Mouse (Mus musculus) lung, postnatal 25 days (tissue): Measurements from ENCODE around the gene Utp14a.

Source experiments
- DNase-seq: peaks from one replicate; pipeline ENCODE4 v3.0.0; 2022; ENCODE audit warnings: low spot score

Utp14a gene

DNA sequence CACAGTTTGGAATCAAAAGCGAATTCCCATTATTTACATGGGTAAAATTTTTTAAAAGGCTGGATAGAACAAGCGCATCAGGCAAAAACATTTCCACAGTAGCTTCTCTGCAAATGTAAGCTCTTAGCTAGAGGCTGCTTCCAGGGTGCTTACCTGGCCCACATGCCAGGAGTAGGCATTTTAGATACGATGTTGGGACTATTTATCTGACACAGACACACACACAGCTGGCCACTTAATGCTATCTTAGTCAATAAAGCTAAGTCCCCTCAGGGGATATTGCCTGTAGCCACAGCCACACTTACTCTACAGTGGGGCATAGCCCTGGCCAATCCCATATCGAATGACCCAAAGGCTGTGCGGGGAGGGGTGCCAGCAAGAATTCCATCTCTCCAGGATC lies 55.1 kb downstream of the Utp14a start:
- DNase-seq = no peak

DNA sequence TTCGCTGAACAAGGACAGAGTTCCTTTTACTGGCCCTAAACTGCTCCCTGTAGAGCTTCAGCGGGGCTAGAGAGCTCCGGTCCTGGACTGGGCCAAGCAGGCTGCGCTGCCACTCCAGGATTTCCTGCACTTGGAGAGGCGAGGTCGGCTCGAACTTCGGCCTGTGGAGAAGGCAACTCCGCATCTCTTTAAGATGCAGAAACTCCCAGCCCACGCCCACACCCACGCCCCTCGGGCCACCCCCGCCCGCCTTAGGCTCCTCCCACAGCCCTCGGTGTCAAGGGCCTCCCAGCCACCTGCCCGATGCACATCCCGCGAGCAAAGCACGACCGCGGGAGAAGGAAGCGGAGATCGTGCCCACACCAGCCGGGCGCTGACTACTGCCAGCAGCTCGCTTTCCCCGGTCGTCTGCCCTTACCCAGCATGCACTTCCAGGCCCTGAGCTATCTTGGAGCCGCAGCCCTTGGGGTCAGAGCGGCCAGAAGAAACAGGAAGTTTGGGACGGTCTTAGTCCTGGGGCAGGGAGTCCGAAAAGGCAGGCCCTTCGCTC lies 57.9 kb downstream of the Utp14a start:
- peak; percentile 91 for DNase-seq

DNA sequence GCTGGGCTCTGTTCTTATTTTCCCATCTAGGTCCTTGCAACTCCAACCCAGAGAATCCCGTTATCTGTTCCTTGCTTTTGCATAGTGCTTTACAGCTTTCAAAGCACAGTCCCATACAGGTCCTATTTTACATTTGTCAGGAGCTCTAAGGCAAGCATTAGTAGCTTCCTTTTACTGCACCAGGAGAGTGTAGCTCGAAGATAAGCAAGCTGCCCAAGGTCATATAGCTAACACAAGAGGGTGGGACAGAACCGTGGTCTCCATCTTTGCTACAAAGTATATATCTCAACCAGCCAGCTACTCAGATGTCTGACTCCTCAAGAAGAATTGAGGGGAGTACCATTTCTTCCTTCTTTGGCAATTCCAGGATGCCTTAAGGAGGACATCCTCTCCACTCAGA lies 60.8 kb downstream of the Utp14a start:
- DNase-seq = no peak

DNA sequence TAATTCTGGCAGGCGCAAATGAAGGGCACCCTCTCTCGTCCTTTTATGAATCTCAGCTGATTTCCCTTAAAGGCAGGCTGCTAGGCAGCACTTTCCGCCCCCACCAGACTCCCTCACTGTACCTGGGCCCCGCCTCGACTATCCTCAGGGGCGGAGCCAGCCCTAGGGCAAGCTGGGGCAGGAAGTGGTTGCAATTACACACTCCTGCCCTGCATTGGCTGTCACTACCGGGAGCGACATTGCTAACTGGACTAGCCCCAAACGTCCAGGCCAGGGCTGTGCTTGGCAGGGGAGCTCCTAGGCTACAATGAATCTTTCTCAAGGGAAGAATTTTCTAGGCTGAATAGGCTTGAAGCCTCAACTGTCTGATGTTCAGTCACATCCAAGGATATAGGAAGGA lies 61.5 kb downstream of the Utp14a start:
- peak; percentile 41 for DNase-seq
